Mouse (Mus musculus) thymus, postnatal 14 days (tissue): ENCODE results near the gene Perm1.

Experiments used
- DNase-seq: peaks from one replicate; pipeline ENCODE4 v3.0.0; 2021

Gene Perm1

DNA sequence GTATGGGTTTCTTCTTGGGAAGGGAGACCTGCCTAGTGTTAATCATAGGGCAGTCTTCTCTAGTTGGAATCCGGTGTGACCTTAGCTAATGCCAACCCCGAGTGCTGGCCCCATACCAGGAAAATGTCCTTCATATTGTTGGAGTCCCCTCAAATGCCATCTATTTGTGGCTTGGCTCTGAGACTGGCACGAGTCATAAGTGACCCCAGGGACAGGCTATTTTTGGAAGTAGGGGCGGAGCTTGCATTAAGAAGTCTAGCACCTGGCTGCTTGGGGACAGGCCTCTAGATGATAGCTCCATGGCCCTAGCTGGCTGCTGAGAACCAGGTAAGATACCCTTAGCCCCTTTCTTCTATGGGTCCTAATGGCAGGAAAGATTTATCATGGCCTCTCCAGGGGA lies at the start of gene Perm1:
Gene Perm1, plus strand, starts transcription at position 220 of the 400 bp plus-strand sequence.
- no peak for DNase-seq

DNA sequence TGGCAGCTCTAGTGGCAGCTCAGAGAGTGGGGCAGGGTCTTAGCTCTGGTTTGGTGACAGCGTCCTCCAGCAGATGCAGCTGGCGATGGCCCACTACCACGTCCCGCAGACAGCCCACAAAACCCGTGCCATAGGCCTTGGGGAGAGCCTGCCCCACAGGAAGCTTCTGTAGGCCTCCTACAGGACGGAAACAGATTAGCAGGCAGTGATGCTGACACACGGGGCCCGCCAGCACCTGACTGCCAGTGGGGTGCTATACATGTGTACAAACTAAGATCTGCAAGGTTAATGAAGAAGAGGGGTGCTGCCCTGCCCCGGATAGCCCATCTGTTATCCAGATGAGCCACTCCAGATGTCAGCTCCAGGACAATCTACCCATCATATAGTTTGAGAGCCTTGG lies 49.2 kb upstream of the Perm1 start:
- DNase-seq: peak; percentile 40

DNA sequence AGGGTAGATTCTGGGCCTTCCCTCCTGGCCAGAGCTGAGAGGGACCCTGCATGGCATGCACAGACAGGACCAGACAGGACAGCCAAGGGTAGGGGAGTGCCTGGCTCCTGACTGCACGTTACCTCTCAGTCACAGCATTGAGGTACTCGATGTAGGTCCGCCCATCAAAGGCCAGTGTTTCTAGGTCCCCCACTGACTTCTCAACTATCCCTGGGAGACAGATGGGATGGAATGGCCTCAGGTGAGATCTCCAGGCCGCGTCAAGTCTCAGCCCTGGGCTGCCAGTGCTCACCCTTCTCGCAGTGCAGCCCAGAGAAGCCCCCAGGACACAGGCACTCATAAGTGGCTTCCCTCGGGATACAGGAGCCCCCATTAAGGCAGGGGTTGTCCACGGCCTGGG lies 47.1 kb upstream of the Perm1 start:
- no peak for DNase-seq

DNA sequence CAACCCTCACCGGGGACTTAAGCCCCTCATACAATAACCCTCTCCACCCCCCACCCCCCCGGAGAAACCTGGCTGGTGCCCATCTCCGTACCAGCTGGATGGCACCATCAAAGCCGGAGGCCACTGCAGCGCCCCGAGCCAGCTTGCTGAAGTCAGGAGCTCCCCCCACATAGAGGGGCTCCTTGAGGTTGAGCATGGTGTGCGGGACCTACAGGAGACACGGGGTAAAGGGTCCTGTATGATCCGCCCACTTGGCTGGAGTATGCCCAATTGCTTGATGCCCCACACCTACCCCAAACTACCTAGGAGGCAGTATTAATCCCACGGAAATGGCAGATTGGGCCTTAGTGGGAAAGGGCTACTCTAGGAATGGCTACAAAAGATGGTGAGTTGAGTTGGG lies 46.5 kb upstream of the Perm1 start:
- DNase-seq: no peak

DNA sequence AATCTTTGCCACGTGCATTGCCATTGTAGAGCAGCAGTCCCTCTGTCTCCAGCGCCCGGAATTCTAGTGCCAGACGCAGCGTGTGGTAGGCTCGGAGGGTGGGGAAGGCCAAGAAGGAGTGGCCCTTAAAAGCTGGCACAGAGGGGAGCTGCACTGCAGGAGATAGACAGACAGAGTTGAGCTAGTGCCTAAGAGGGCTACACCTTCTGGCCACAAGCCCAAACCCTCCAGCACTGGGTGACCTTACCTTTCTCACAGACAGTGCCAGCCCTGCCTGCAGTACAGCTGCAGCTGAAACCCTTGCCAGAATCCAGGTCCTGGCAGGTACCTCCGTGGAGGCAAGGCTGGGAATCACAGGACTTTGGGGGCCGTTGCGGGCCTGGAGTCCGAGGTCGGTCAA lies 43.8 kb upstream of the Perm1 start:
- no peak for DNase-seq

DNA sequence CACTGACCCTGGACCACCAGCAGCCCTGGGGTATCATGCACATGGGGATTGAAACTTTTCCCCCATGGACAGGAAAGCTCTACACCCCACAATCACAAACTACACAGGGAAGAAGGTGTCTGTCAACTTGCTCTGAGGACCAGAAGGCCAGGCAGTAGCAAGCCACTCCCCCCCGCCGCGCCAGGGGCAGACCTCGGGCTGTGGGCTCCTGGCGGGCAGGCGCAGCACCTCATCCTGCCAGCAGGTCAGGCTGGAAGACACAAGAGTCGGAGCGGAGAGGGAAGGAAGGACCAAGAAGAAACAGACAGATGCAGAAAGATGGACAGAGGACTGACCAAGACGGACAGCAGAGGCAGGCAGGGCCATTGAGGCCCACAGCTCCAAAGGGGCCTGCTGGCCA lies 38.0 kb upstream of the Perm1 start:
- DNase-seq: no peak

DNA sequence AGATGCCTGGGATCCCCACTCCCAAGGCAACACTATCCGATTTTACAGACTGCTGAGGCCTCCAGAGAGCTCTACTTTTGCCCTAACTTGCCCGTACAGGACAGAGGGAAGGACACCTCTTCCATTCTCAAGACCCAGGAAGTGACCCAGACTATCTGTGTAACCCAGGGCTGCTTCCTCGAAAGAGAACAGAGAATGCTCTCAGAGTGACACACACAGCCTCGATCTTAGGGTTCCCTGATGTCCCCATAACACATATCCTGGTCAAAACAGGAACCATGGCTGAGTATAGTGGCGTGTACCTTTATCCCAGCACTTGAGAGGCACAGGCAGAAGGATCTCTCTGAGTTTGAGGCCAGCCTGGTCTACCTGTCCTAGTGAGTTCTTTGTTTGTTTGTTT lies 31.9 kb upstream of the Perm1 start:
- no peak for DNase-seq

DNA sequence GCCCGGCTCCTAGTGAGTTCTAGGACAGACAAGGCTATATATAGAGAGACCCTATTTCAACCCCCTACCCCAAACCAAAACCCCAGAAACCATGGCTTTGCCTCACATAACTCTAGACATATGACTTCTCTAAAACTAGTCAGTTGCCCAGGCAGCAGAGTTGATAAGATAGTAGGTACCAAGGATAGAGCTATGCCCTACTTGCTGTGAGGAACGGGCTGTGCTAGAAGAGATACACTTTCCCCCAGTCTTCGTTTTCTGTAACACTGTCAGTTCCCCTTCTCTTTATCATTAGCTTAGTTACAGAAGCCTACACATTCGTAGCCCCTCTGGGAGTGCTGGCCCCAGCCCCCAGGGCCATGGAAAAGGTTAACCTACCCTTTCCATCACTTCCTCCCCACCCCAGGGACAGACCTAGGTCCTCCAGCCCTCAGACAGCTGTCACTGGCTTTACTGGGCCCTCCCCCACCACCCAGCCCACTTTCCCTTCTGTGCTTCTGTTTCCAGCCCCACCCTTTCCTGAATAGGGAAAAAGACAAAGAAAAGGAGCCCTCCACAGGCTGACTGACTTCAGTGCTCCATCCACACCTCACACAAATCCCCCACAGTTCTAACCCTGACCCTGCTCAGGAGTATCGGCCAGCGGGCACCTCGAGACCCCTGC lies 31.2 kb upstream of the Perm1 start:
- DNase-seq: no peak

DNA sequence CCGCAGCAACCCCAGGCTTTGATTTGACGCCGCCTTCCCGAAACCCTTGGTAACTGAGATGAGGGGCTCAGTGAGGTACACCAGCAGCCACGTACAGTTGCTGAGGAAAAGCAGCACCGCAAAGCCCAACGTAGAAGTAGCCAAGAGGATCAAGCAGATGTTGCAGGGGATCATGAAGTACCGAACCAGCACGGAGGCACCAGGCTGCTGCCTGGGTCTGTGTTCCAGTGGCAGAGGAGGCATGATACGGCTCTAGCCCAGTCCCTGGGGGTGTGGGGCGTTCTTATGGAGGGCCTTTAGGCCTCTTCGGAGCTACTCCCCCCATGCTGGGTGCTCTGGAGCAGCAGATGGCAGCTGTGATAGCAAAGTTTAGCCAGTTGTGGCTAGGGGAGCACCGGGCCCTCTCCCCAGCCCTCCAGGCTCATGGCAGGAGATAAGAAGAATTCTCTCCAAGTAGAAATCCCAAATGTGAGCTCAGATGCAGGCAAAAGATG lies 30.2 kb upstream of the Perm1 start:
- DNase-seq: no peak

DNA sequence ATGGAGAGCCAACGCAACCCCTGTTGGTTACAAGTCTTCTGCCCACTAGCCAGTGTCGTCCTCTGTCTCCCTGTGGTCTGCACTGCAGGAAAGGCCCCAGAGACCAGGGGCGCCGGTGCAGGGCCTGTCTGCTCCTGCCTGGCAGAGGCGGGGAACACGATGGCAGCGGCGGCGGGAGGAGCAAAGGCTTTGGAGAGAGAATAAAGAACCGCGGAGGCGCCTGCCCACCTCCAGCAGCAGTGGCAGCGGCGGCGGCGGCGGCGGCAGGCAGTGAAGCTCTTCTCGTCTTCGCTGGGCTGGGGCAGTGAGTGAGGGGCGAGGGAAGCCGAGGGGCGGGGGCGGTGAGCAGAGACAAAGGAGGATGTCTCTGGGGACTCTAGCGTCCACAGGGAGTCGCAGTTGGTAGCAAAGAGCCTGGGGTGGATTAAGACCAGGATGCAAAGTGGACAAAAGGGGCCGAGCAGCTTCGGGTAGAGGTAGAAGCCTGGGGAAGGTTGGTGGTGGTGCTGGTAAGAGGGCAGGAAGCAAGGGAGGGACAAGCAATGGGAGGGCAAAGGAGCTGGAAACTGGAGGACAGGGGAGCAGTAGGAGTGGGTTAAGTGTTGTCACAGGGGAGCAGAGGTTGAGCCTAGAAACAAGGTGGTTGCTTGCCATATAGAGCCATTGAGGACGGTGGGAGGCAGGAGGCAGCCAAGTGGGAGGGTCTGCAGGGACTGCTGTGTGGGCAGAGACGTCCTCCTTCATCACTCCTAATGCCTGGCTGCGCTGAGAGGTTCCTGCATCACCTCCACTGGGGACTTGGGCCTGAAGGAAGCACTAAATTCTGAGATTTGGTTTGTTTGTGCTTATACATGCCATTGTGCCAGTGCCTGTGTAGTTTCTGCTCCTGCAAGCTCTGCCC lies 29.5 kb upstream of the Perm1 start:
- no peak for DNase-seq

DNA sequence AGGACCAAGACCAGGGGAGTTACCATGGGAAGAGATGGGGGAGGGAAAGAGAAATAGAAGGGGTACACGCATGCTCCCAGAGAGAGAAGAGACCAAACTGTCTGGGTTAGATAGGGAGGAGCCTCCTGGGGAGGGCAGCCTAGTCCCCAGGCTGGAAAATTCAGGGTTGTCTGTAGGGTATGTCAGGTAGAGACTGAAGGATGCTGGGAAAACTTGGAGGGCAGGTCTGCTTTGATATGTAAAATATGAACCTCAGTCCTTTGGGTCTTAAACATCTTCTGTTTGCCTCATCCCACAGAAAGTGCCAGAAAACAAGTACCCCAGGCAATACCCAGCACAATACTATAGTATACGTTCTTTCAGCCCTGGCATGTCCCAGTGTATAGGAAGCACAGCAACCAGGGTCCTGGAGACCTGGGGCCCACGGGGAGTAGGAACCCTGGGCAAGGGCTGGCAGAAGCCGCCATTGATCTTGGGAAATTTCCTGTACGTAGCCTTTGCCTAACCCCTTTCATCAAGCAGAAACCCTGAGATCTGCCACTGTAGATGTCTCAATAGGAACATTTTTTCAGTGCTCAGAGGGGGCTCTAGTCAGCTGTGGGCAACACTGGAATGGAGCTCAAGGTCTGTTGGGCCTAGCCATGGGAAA lies 27.4 kb upstream of the Perm1 start:
- DNase-seq: no peak

DNA sequence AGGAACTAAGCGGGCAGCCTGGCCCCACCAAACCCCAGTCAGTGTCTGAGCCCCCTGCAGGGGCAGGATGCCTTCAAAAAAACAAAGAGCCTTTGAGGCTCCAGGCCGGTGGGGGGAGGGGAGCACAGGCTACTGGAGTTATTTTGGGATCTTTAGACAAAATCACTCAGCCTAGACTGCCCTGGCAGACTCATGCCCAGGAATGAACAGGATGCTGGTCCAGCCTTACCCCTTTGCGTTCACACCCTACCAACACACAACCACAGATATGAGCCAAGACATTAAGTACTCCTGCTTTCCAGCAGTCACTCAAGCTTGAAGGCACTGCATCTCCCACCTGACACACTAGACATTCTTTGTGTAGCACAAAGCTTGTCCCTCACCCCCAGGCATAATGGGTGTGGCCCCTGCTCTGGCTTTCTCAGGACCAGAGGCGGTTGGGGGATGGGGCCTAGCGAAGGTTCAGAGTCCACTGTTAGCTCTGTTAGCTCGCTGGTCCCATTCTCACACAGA lies 26.8 kb upstream of the Perm1 start:
- no peak for DNase-seq

DNA sequence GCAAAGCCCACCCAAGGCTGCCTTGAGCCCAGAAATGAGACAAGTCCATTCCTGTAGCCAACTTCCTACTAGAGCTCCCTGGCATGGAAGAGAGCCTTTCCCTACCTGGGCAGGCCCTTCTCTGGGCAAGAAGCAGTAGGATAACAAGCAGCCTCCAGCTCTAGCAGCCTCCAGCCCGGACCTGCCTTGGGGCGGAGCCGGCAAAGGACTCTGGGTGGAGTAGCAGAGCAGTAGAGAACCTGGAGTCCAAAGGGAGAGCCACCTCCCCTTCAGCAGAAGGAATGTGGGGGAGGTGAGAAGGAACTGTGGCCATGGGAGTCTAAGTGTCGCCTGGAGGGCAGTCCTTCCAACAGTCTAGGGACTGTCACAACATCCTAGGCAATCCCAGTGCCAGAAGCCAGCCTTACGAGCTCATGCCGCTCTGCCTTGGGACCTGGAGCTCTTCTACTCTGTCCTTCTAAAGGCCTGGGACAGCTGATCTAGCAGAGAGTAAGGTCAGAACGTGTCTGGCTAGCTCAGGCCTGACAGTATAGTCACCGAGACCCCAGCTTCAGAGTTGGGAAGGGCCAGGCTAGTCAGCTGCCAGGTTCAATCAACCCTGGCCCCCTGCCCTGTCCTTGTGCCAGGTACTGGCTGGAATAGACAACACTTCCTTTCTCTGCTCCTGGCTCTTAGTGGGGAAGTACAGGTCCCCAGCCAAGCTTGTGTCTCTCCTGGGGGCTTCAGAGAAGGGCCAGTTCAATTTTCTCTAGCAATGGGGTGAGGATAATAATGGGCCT lies 23.1 kb upstream of the Perm1 start:
- DNase-seq: no peak

DNA sequence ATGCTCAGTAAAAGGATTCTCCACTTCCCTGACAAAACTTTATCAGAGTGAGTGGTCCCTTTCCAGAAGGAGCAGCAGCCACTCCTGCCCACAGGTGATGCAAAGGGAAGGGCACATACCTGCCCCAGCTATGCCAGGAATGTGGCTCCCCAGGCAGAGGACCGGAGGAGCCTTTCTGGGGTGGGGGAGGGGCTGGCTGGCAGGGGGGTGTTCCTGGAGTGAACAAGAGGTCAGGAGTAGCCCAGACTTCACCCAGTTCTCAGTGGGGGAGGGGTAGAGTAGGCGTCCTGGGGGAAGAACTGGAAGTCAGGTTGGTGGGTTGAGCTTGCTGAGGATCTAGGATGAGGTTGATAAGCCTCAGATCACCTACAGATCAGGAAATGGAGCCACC lies 22.5 kb upstream of the Perm1 start:
- no peak for DNase-seq

DNA sequence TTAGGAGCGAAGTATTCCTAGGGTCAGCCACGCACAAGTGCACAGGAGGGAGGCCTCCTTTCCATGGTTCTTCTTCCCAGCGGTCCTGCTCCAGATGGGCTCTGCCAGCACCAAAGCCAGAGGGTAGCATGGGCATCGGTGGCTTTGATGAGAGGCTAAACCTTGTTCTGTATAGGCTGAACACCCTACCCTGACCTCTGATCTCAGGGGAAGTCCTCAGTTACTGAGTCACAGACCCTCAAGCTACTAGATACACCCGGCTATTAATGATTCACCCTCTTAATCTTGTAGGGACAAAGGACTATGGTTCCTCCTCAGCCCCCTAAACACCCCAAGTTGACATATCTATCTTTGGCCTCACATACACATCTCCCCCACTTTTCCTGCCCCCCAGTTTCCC lies 21.8 kb upstream of the Perm1 start:
- DNase-seq: no peak

DNA sequence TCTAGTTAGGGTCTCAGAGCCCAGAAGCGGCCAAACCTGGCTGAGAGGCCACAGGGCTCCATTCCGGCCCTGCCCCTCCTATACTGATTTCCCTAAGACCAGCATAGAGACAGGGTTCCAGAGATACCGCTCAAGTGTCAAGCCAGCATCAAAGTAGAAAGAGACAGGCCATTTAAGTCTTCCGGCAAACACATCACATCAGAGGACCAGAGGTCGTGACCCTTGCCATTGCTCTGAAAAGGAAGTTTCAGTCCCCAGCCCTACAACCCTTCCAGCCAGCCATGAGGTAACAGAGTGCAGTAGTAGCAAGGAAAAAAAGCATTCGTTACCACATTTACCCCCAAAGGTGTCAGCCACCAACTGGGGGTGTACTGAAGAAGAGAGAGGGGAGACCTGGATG lies 21.3 kb upstream of the Perm1 start:
- no peak for DNase-seq

DNA sequence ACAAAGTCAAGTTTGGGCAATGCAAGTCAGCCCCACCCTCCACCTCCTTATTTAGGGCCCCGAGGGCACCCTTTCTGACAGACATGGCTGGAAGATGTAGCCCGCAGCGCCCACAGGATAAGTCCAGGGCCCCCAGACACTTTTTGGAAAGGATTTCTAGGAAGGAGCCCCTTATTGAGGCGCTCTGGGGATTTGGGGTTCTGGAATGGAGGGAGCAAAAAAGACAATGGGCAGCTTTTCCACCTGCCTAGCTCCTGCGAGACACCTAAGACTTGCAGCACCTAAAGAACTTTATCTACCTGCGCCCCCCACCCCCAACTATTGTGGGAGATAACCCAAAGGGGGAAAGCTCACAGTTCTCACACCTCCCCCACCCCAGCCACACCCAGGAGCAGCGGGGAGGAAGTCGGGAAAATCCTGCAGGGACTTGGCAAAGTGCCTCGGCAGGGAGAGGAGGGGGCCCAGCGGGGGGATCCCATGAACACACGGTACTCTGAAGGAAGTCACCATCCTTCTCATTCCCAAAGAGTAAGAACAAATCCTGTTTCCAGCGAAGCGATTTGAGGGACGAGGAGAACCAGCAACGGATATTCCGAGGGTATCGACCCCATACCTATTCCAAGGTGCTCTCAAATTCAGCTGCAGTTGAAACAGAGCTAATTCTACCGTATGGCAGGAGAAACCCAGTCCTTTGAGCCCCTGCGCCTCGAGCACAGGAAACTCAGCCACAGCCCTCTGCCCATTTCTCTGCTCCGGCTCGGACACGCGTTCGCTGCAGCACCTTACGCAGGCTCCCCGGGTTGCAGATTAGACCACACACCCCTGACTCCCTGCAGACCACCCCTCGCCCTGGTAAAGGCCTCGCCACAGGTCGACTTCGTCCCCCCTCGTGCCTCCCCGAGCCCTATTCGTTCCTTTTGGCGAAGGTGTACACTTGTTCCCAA lies 19.5 kb upstream of the Perm1 start:
- peak; percentile 29 for DNase-seq

DNA sequence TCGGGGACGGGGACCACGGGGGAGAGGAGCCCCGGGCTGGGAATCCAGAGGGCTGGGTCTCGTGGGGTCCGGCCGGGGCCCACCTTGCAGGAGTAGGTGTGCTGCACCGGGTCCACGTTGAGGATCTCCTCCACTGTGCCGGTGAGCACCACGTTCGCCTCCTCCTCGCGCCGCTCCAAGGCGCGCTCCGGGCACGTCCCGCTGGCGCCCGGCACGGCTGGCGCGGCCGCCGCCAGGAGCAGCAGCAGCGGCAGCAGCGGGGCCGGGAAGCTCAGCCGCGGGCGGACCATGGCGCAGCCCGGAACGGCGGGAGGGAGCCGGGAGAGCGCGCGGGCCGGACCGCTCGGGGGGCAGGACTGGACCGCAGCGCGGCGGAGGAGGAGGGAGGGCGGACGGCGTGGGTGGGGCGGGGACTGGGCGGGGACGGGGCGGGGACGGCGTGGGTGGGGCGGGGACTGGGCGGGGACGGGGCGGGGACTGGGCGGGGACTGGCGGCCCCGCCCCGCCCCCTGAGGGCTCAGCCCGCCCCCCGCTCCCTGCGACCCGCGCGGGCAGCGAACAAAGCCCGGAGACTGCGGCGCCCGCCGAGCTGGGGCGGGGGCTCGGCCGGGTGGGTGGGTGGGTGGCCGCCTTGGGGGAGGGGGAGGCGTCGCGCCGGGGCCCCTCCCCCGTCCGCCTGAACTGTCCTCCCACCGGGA lies 18.4 kb upstream of the Perm1 start, which contains the start of gene Agrn:
Gene Agrn, minus strand, starts transcription at position 358 of the 698 bp plus-strand sequence.
- peak; percentile 70 for DNase-seq

DNA sequence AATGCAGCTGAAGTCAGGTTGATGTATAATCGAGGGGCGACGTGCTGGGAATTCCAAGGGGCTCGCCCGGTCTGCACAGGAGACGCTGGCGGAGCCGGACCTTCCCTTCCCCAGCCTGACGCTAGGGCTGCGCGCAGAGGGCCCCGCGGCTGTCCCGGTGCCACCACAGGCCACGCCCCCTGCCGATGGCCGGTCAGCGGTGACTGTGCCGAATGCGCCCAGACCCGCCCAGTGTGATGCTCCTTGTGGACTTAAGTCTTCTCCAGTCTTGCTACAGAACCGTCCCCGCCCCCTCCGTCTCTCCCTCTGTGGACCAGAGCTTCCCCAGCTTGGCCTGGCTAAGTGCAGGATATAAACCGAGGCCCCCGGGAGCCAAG lies 17.9 kb upstream of the Perm1 start:
- peak; percentile 66 for DNase-seq

DNA sequence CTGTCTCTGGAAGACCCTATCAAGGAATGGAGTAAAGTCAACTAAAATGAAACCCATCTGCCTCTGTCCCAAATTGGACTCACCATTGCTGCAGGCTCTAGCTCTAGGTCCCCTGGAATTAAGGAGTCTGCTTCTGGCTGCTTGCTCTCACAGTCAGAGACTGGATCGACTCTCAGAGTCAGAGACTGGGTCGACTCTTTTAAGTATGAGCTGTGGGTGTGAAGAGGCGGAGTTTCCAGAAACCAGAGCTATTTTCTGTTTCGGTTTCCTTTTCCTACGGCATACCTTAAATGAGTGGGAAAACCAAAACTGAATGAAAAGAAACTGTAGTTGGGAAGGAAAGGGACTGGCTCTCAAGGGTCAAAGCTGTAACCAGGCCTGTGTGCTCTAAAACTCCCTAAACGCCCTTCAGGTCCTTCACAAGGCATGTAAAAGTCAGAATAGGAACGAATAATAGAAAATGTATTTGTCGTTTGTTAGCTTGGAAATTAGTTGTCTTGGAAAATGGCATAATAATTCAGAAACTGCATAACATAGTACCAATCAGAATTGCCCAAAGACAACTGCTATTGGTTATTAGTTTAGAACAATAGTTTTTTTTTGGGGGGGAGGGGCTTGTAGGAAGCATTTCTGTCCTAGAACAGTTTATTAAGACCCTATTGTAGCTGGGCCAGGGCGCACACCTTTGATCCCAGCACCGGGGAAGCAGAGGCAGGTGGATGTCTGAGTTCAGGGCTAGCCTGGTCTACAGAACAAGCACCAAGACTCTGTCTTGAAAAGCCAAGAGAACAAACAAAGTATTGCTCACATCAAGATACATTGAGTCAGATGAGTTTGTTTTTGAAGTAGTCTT lies 14.8 kb upstream of the Perm1 start, which contains the start of gene Isg15:
Gene Isg15, minus strand, starts transcription at position 196 of the 853 bp plus-strand sequence.
- peak; percentile 36 for DNase-seq
